Mouse (Mus musculus) limb, embryonic 13.5 days (tissue): Measurements from ENCODE around the gene Ism2. TPM values are rescaled to one million over a fixed set of nuclear protein-coding genes. Genes with fewer than 3 reads are reported as not detected.

ENCODE experiments used
- ATAC-seq: fragments of 200-750 bp; cut with Nextera tagmentation; 2 replicates; pipeline ENCODE4 v1.8.0; 2017; ENCODE audit warnings: low read depth, moderate number of reproducible peaks, moderate TSS enrichment; ENCODE audit not compliant: low FRiP score
- H3K27ac ChIP-seq: fragments of 300-500 bp; sonication (generic); 2 replicates; pipeline ENCODE4 v1.5.1; 2015; ENCODE audit warnings: inconsistent platforms, mild to moderate bottlenecking, moderate library complexity
- H3K27me3 ChIP-seq: fragments of 300-500 bp; sonication (generic); 2 replicates; pipeline ENCODE4 v1.6.1; 2015; ENCODE audit warnings: mild to moderate bottlenecking, inconsistent platforms
- H3K36me3 ChIP-seq: fragments of 300-500 bp; sonication (generic); 2 replicates; pipeline ENCODE4 v1.6.1; 2015; ENCODE audit warnings: inconsistent platforms, mild to moderate bottlenecking, moderate library complexity
- H3K4me1 ChIP-seq: fragments of 300-500 bp; sonication (generic); 2 replicates; pipeline ENCODE4 v1.6.1; 2015; ENCODE audit warnings: inconsistent platforms
- H3K4me2 ChIP-seq: fragments of 300-500 bp; sonication (generic); replicated peaks from 2 replicates; pipeline ENCODE4 v1.6.1; 2015; ENCODE audit warnings: inconsistent platforms, mild to moderate bottlenecking, moderate library complexity
- H3K4me3 ChIP-seq: fragments of 300-500 bp; sonication (generic); 2 replicates; pipeline ENCODE4 v1.5.1; 2015; ENCODE audit warnings: moderate library complexity, mild to moderate bottlenecking, inconsistent platforms
- H3K9ac ChIP-seq: fragments of 300-500 bp; sonication (generic); 2 replicates; pipeline ENCODE4 v1.6.1; 2015; ENCODE audit warnings: mild to moderate bottlenecking, inconsistent platforms
- H3K9me3 ChIP-seq: fragments of 300-500 bp; sonication (generic); 2 replicates; pipeline ENCODE4 v1.6.1; 2016; ENCODE audit warnings: inconsistent platforms
- WGBS: fragments of 180-500 bp; shearing (Covaris S2); methylation state at CpG from one replicate; pipeline ENCODE4 v1.1.7; 2015; 5-methylcytosine and 5-hydroxymethylcytosine counted together
- polyA plus RNA-seq: library from polyadenylated mRNA; unstranded; fragments of >200 nt; fragmentation: Nextera tagmentation; extraction: Ambion mirVana; gene quantifications from 2 replicates; pipeline ENCODE4 v1.2.1, GENCODE M21; 2015

Ism2 gene
- polyA plus RNA-seq, 1 experiment from 2014 or later, result 1.5 TPM

- Histone ChIP-seq H3K4me2 (peak within 1 kb of the TSS; percentile 85), H3K4me1 (peaks cover 16% of the 10 kb centered on the region), H3K9me3 (no peaks in the 10 kb centered on the region), H3K4me3 (peak within 1 kb of the TSS; percentile 90), H3K9ac (peak within 1 kb of the TSS; percentile 92), H3K36me3 (peaks cover 47% of the 10 kb centered on the region), H3K27ac (peak within 1 kb of the TSS; percentile 91), H3K27me3 (no peaks in the 10 kb centered on the region)
- whole genome bisulfite sequencing, result under 1% methylated on average over 31 of the region's 31 CpGs
- ATAC-seq, result peak; percentile 98
Observed at GRCm38 (mm10) chr12:87266108-87266826, 33.2 kb downstream of the Ism2 start, which contains the start of the genes Vipas39 and Ahsa1. Vipas39 (minus strand) TSS chr12:87266256. Ahsa1 (plus strand) TSS chr12:87266479.

GRCm38 (mm10) chr12:87265444-87265843, 34.1 kb downstream of the Ism2 start:
- peak overlapping the region; percentile 79 for H3K4me2 ChIP-seq
- H3K9me3 ChIP-seq, result no peaks in the 10 kb centered on the region
- H3K27me3 ChIP-seq, result no peaks in the 10 kb centered on the region
- H3K27ac ChIP-seq, result peak overlapping the region; percentile 91; the same call in 1 of the 2 replicates
- no peak for ATAC-seq
- peaks cover 46% of the 10 kb centered on the region for H3K36me3 ChIP-seq
- peak overlapping the region; percentile 92 for H3K9ac ChIP-seq
- H3K4me1 ChIP-seq, result peaks cover 16% of the 10 kb centered on the region
- H3K4me3 ChIP-seq, result peak overlapping the region; percentile 90
- WGBS, result 20% methylated on average over 11 of the region's 11 CpGs

GRCm38 (mm10) chr12:87260562-87260961, 38.9 kb downstream of the Ism2 start:
- ATAC-seq, result no peak
- no peaks in the 10 kb centered on the region for H3K27me3 ChIP-seq
- no peak overlapping the region for H3K9ac ChIP-seq
- H3K4me1 ChIP-seq, result peaks cover 6% of the 10 kb centered on the region
- no peak overlapping the region for H3K4me2 ChIP-seq
- no peak overlapping the region for H3K27ac ChIP-seq
- 95% methylated on average over 8 of the region's 8 CpGs for whole genome bisulfite sequencing
- H3K4me3 ChIP-seq, result no peak overlapping the region
- H3K9me3 ChIP-seq, result no peaks in the 10 kb centered on the region
- H3K36me3 ChIP-seq, result peaks cover 74% of the 10 kb centered on the region

GRCm38 (mm10) chr12:87256629-87257028, 42.9 kb downstream of the Ism2 start:
- H3K9me3 ChIP-seq, result no peaks in the 10 kb centered on the region
- H3K36me3 ChIP-seq, result peaks cover 92% of the 10 kb centered on the region
- no peak overlapping the region for H3K9ac ChIP-seq
- H3K27ac ChIP-seq, result no peak overlapping the region
- no peak overlapping the region for H3K4me3 ChIP-seq
- H3K4me1 ChIP-seq, result no peaks in the 10 kb centered on the region
- WGBS, result 95% methylated on average over 5 of the region's 5 CpGs
- no peak overlapping the region for H3K4me2 ChIP-seq
- H3K27me3 ChIP-seq, result no peaks in the 10 kb centered on the region
- ATAC-seq, result no peak

GRCm38 (mm10) chr12:87253878-87254277, 45.6 kb downstream of the Ism2 start:
- no peak overlapping the region for H3K27ac ChIP-seq
- peaks cover 94% of the 10 kb centered on the region for H3K36me3 ChIP-seq
- no peak overlapping the region for H3K9ac ChIP-seq
- no peak for ATAC-seq
- no peaks in the 10 kb centered on the region for H3K27me3 ChIP-seq
- no peaks in the 10 kb centered on the region for H3K4me1 ChIP-seq
- 95% methylated on average over 6 of the region's 6 CpGs for WGBS
- no peak overlapping the region for H3K4me3 ChIP-seq
- H3K4me2 ChIP-seq, result no peak overlapping the region
- no peaks in the 10 kb centered on the region for H3K9me3 ChIP-seq

- H3K9ac ChIP-seq, result no peak overlapping the region
- 89% methylated on average over 6 of the region's 6 CpGs for WGBS
Observed at GRCm38 (mm10) chr12:87250161-87250560, 49.3 kb downstream of the Ism2 start.

GRCm38 (mm10) chr12:87238632-87239031, 60.9 kb downstream of the Ism2 start, which contains the start of gene Noxred1:
Noxred1 (minus strand) TSS chr12:87238732.
- no peak for ATAC-seq
- Histone ChIP-seq H3K4me1 (no peaks in the 10 kb centered on the region), H3K27me3 (no peaks in the 10 kb centered on the region), H3K4me3 (no peak within 1 kb of the TSS), H3K4me2 (no peak within 1 kb of the TSS), H3K36me3 (peaks cover 52% of the 10 kb centered on the region), H3K27ac (no peak within 1 kb of the TSS), H3K9me3 (no peaks in the 10 kb centered on the region), H3K9ac (no peak within 1 kb of the TSS)
- WGBS, result 90% methylated on average over 1 of the region's 1 CpGs

More at GRCm38 (mm10) chr12:87250161-87250560, 49.3 kb downstream of the Ism2 start:
- no peaks in the 10 kb centered on the region for H3K9me3 ChIP-seq
- no peaks in the 10 kb centered on the region for H3K4me1 ChIP-seq
- no peak for ATAC-seq
- no peak overlapping the region for H3K4me3 ChIP-seq
- H3K27me3 ChIP-seq, result no peaks in the 10 kb centered on the region
- H3K4me2 ChIP-seq, result no peak overlapping the region
- no peak overlapping the region for H3K27ac ChIP-seq
- peaks cover 90% of the 10 kb centered on the region for H3K36me3 ChIP-seq

GRCm38 (mm10) chr12:87236882-87237483, 62.5 kb downstream of the Ism2 start:
- no peak for ATAC-seq
- H3K9me3 ChIP-seq, result no peaks in the 10 kb centered on the region
- whole genome bisulfite sequencing, result 83% methylated on average over 5 of the region's 5 CpGs
- H3K4me2 ChIP-seq, result no peak overlapping the region
- H3K4me3 ChIP-seq, result no peak overlapping the region
- no peak overlapping the region for H3K27ac ChIP-seq
- H3K27me3 ChIP-seq, result no peaks in the 10 kb centered on the region
- no peaks in the 10 kb centered on the region for H3K4me1 ChIP-seq
- H3K9ac ChIP-seq, result no peak overlapping the region
- peaks cover 42% of the 10 kb centered on the region for H3K36me3 ChIP-seq

- Histone ChIP-seq H3K4me2 (no peak overlapping the region), H3K27ac (no peak overlapping the region), H3K9ac (no peak overlapping the region), H3K4me1 (no peaks in the 10 kb centered on the region), H3K9me3 (0 out of 2 replicates have a peak, but pooled peaks cover 3% of the 10 kb centered on the region), H3K27me3 (no peaks in the 10 kb centered on the region), H3K36me3 (peaks cover 5% of the 10 kb centered on the region; the same call in 1 of the 2 replicates), H3K4me3 (no peak overlapping the region)
- ATAC-seq, result no peak
Observed at GRCm38 (mm10) chr12:87230379-87230895, 69.1 kb downstream of the Ism2 start.

GRCm38 (mm10) chr12:87229633-87230032, 69.9 kb downstream of the Ism2 start:
- no peak overlapping the region for H3K4me3 ChIP-seq
- peaks cover 5% of the 10 kb centered on the region; the same call in 1 of the 2 replicates for H3K36me3 ChIP-seq
- H3K27me3 ChIP-seq, result no peaks in the 10 kb centered on the region
- H3K4me2 ChIP-seq, result no peak overlapping the region
- H3K27ac ChIP-seq, result no peak overlapping the region
- H3K4me1 ChIP-seq, result no peaks in the 10 kb centered on the region
- 86% methylated on average over 2 of the region's 2 CpGs for WGBS
- no peak for ATAC-seq
- H3K9ac ChIP-seq, result no peak overlapping the region
- 0 out of 2 replicates have a peak, but pooled peaks cover 3% of the 10 kb centered on the region for H3K9me3 ChIP-seq
